Mouse (Mus musculus) lung, embryonic 16.5 days (tissue): ENCODE measurements at regions not wholly inside any gene's neighbourhood (a gene's known extent, or its start where the extent isn't known, plus 50 kb on each side); places are given as distances from the start of the nearest gene placed in this dataset.

Source experiments
- ATAC-seq: fragments of 200-750 bp; cut with Nextera tagmentation; 2 replicates; pipeline ENCODE4 v1.8.0; 2017; ENCODE audit warnings: low read depth, mild to moderate bottlenecking, moderate library complexity
- H3K27ac ChIP-seq: fragments of 300-500 bp; sonication (generic); 2 replicates; pipeline ENCODE4 v1.5.1; 2014; ENCODE audit warnings: mild to moderate bottlenecking, control low read depth, low read length
- H3K27me3 ChIP-seq: fragments of 300-500 bp; sonication (generic); 2 replicates; pipeline ENCODE4 v1.6.1; 2014; ENCODE audit warnings: low read depth, low read length, mixed read lengths; ENCODE audit not compliant: control insufficient read depth, insufficient read depth
- H3K36me3 ChIP-seq: fragments of 300-500 bp; sonication (generic); 2 replicates; pipeline ENCODE4 v1.6.1; 2014; ENCODE audit warnings: low read length; ENCODE audit not compliant: control insufficient read depth, insufficient read depth
- H3K4me1 ChIP-seq: fragments of 300-500 bp; sonication (generic); replicated peaks from 2 replicates; pipeline ENCODE4 v1.6.1; 2014; ENCODE audit warnings: low read length, mixed read lengths; ENCODE audit not compliant: control insufficient read depth, insufficient read depth
- H3K4me2 ChIP-seq: fragments of 300-500 bp; sonication (generic); 2 replicates; pipeline ENCODE4 v1.6.1; 2014; ENCODE audit warnings: low read depth, low read length, control low read depth
- H3K4me3 ChIP-seq: fragments of 300-500 bp; sonication (generic); 2 replicates; pipeline ENCODE4 v1.5.1; 2014; ENCODE audit warnings: mild to moderate bottlenecking, low read length, control low read depth
- H3K9ac ChIP-seq: fragments of 300-500 bp; sonication (generic); 2 replicates; pipeline ENCODE4 v1.6.1; 2014; ENCODE audit warnings: low read length, control low read depth
- H3K9me3 ChIP-seq: fragments of 300-500 bp; sonication (generic); 2 replicates; pipeline ENCODE4 v1.6.1; 2016; ENCODE audit warnings: low read length; ENCODE audit not compliant: control insufficient read depth
- WGBS: fragments of 180-500 bp; shearing (Covaris S2); extraction: QIAGEN DNeasy Blood & Tissue Kit; methylation state at CpG from one replicate; pipeline ENCODE4 v1.1.7; 2014; 5-methylcytosine and 5-hydroxymethylcytosine counted together

DNA sequence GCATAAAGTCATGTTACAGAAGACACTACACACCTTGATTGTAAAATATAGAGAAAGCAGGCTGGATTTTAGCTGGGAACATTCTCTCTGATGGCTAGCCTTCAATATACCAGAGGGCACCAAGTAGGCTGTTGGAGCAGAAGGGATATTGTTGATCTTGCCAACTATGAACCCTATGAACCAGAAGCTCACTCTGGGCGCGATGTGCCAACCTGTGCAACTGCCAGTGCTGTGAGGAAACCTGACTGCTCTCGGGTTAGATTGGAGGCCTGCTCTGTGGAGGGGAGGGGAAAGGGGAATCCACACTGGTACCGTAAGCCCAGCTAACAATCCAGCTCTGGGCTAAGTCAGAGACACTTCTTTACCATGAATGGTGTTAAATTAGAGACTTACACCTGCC lies 136.7 kb downstream of the Fam76b start:
- Histone ChIP-seq H3K9me3 (no peaks in the 10 kb centered on the region), H3K27me3 (no peaks in the 10 kb centered on the region), H3K4me3 (no peak overlapping the region), H3K27ac (no peak overlapping the region), H3K36me3 (no peaks in the 10 kb centered on the region), H3K4me2 (no peak overlapping the region), H3K4me1 (no peaks in the 10 kb centered on the region), H3K9ac (no peak overlapping the region)
- WGBS = 82% methylated on average over 4 of the region's 4 CpGs
- ATAC-seq = no peak

DNA sequence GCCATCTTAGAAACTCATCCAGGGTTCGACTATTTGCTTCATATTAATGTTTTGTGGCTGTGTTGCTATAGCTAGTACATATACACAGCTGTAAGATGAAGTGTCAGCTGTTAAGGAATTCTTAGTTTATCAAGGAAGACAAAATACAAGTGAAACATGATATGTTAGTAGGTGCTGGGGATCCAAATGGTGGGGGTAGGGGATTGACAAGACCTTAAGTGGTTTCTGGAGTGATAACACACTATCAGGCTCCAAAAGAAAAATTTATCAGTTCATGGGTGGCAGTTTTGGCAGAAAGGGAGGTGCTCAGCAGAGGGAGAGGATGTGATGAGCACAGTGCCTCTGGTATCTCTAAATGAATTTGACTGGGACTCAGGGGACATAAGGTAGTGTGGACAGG lies 138.7 kb downstream of the Fam76b start:
- H3K36me3 ChIP-seq = no peaks in the 10 kb centered on the region
- ATAC-seq = no peak
- H3K4me3 ChIP-seq = no peak overlapping the region
- H3K9ac ChIP-seq = no peak overlapping the region
- no peak overlapping the region for H3K4me2 ChIP-seq
- no peaks in the 10 kb centered on the region for H3K27me3 ChIP-seq
- no peak overlapping the region for H3K27ac ChIP-seq
- no peaks in the 10 kb centered on the region for H3K4me1 ChIP-seq
- 45% methylated on average over 1 of the region's 1 CpGs for WGBS
- H3K9me3 ChIP-seq = no peaks in the 10 kb centered on the region

DNA sequence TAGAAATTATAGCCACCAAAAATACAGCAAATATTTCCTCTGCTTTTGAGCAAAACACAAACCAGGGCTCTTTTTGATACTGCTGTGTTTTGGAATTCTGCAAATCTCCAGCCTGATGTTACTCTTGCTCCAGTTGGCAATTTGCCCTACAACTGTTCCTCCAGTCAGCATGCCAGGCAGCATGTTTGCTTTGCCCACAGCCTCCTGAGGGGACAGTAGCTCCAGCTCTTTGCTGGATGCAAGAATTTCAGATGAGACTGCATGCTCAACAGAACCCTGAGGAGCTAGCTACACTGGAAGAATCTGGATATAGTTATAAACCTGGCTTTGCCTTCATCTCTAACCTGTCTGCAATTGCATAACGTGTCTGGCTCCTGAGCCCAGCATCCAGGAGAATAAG lies 141.7 kb downstream of the Fam76b start:
- no peaks in the 10 kb centered on the region for H3K9me3 ChIP-seq
- H3K36me3 ChIP-seq = no peaks in the 10 kb centered on the region
- no peak overlapping the region for H3K27ac ChIP-seq
- no peak for ATAC-seq
- no peaks in the 10 kb centered on the region for H3K4me1 ChIP-seq
- H3K4me3 ChIP-seq = no peak overlapping the region
- no peaks in the 10 kb centered on the region for H3K27me3 ChIP-seq
- no peak overlapping the region for H3K4me2 ChIP-seq
- H3K9ac ChIP-seq = no peak overlapping the region
- WGBS = 70% methylated on average over 1 of the region's 1 CpGs

DNA sequence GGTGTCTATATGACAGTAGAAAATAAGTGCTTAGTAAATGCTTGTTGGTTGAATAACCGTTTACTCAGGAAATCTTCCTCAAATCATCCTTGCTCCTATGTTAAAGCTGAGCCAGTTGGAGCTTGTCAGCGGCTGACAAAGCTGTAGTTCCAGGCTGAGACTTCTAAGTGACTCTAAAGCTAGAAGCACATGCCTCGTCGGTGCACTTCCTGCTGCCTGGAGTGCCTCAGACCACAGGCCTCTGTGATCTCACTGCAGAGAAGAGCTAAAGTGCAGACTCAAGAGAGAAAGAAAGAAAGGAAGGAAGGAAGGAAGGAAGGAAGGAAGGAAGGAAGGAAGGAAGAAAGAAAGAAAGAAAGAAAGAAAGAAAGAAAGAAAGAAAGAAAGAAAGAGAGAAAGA lies 146.1 kb downstream of the Fam76b start:
- H3K27ac ChIP-seq = no peak overlapping the region
- H3K27me3 ChIP-seq = no peaks in the 10 kb centered on the region
- H3K36me3 ChIP-seq = no peaks in the 10 kb centered on the region
- no peak for ATAC-seq
- WGBS = 36% methylated on average over 4 of the region's 4 CpGs
- H3K4me2 ChIP-seq = no peak overlapping the region
- no peaks in the 10 kb centered on the region for H3K9me3 ChIP-seq
- H3K9ac ChIP-seq = no peak overlapping the region
- no peaks in the 10 kb centered on the region for H3K4me1 ChIP-seq
- H3K4me3 ChIP-seq = no peak overlapping the region

DNA sequence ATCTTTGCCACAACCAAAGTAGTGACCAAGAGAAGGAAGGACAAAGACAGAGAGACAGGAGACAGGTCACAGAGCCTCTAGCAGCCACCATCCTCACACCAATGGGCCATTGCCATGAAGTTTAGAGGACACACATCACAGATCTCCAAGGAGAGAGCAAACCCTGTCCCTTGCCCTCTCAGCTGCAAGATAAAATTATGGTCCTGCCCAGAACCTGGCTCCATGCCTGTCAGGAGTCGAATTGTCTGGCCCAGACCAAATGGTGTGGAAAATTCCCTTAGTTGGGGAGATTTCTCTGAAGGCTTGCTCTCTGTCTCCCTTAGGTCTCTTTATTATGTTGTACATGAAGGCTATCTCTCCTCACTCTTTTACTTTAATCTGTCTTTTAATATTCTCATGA lies 147.4 kb downstream of the Fam76b start:
- WGBS = 65% methylated on average over 1 of the region's 1 CpGs
- Histone ChIP-seq H3K4me2 (no peak overlapping the region), H3K9me3 (no peaks in the 10 kb centered on the region), H3K4me3 (no peak overlapping the region), H3K27me3 (no peaks in the 10 kb centered on the region), H3K4me1 (no peaks in the 10 kb centered on the region), H3K27ac (no peak overlapping the region), H3K36me3 (no peaks in the 10 kb centered on the region), H3K9ac (no peak overlapping the region)
- ATAC-seq = no peak

DNA sequence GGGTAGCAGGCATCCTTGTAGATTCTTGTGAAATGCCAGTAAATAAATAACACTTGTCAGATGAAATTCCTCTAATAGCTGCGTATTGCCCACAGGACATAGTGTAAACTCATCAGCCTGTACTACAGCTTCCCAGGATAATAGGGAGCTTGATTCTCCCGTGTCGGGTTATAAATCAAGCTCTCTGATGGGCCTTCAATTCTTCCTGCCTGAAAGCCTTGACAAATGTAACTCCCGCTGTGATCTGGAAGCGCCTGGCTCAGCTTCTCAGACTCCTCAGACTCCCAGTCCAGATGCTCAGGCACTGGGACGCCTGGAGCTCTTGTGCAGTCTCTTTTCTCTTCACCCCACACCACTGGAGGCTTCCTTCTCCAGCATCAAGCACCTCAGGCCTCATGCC lies 151.3 kb downstream of the Fam76b start:
- WGBS = 41% methylated on average over 6 of the region's 6 CpGs
- no peak overlapping the region for H3K4me3 ChIP-seq
- ATAC-seq = no peak
- no peaks in the 10 kb centered on the region for H3K27me3 ChIP-seq
- no peaks in the 10 kb centered on the region for H3K4me1 ChIP-seq
- no peak overlapping the region for H3K4me2 ChIP-seq
- H3K9ac ChIP-seq = no peak overlapping the region
- no peaks in the 10 kb centered on the region for H3K9me3 ChIP-seq
- no peaks in the 10 kb centered on the region for H3K36me3 ChIP-seq
- H3K27ac ChIP-seq = no peak overlapping the region

DNA sequence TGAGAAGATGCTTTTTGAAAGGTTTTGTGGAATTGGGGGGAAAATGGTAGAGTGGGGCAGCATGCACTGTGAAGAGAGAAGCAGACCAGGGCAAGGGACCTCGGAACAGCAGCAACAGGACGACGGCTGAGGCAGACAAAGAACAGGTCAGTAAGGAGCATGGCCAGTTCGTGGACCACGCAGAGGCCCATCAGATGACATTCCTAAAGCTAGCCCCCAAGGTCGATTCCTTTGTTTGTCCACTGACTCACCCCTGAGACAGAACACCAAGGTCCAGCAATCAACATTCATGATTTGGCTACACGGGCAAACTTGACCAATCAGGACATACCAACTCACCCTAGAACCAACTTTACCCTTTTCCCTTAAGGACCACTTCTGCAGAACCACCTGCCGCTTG lies 160.0 kb downstream of the Fam76b start:
- no peaks in the 10 kb centered on the region for H3K36me3 ChIP-seq
- no peak for ATAC-seq

DNA sequence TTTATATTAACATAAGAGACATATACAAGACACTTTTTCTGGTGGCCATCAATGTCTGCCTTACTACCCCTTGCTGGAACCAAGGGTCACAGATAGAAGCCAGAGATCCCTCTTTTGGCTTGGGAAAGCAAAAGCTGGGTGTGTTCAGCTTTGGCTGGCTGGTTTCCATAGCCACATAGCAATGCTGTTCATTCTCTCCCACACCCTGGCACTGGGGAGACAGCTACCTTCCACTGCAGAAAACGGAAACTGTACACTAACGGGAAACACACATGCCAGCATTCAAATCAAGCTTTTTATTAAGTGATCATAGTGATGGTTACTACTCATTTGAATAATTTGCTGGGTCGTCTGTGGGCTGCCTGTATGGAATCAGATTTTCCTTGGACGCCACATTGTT lies 161.4 kb downstream of the Fam76b start:
- H3K4me2 ChIP-seq = no peak overlapping the region
- H3K4me3 ChIP-seq = no peak overlapping the region
- ATAC-seq = no peak
- H3K9me3 ChIP-seq = no peaks in the 10 kb centered on the region
- H3K27ac ChIP-seq = no peak overlapping the region
- H3K4me1 ChIP-seq = no peaks in the 10 kb centered on the region
- no peaks in the 10 kb centered on the region for H3K36me3 ChIP-seq
- H3K9ac ChIP-seq = no peak overlapping the region
- 55% methylated on average over 4 of the region's 4 CpGs for WGBS
- no peaks in the 10 kb centered on the region for H3K27me3 ChIP-seq

More for the DNA sequence above, 160.0 kb downstream of the Fam76b start:
- Histone ChIP-seq H3K4me2 (no peak overlapping the region), H3K27me3 (no peaks in the 10 kb centered on the region), H3K4me3 (no peak overlapping the region), H3K27ac (no peak overlapping the region), H3K4me1 (no peaks in the 10 kb centered on the region), H3K9me3 (no peaks in the 10 kb centered on the region), H3K9ac (no peak overlapping the region)
- WGBS = 86% methylated on average over 8 of the region's 8 CpGs

DNA sequence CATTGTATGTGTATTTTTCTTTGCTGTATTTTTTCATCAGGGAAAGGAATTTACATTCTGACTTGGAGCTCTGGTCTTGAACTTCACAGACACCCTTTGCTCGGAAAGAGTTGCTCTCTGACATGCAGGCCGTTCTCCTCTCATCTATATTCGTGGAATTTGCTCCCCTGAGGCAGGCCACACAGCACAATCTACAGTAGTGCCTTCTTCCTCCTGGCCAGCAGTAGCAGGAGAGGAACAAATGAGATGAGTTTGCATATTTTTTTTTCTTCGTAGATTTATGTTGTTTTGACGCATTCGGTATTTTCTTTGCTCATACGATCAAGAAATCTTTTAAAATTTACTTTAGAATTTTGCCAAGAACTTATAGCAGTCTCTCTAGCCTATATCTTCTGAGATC lies 163.4 kb downstream of the Fam76b start:
- Histone ChIP-seq H3K27me3 (no peaks in the 10 kb centered on the region), H3K9me3 (no peaks in the 10 kb centered on the region), H3K4me1 (no peaks in the 10 kb centered on the region), H3K27ac (no peak overlapping the region), H3K9ac (no peak overlapping the region), H3K4me3 (no peak overlapping the region), H3K4me2 (no peak overlapping the region), H3K36me3 (no peaks in the 10 kb centered on the region)
- ATAC-seq = no peak
- 58% methylated on average over 7 of the region's 7 CpGs for WGBS

DNA sequence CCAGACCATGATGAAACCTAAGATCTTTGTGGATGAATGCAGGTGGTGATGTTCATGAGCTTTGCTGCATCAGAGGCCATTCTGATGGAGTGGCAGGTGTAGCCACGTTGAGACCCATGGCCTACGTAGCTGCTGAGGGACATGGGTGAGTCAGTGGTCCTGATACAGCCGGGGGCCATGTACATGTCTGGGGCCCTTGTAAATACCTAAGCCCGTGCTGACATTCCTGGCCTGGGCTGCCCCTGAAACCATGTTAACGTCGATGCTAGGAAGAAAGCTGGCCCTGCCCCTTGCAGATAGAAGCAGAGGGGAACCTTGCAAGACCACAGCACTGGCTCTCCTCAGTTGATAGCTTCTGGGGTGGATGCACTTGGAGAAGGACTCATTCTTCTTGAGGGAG lies 165.2 kb downstream of the Fam76b start:
- H3K36me3 ChIP-seq = no peaks in the 10 kb centered on the region
- H3K4me2 ChIP-seq = no peak overlapping the region
- H3K27me3 ChIP-seq = no peaks in the 10 kb centered on the region
- no peak overlapping the region for H3K9ac ChIP-seq
- H3K9me3 ChIP-seq = no peaks in the 10 kb centered on the region
- H3K27ac ChIP-seq = no peak overlapping the region
- WGBS = 79% methylated on average over 6 of the region's 6 CpGs
- H3K4me3 ChIP-seq = no peak overlapping the region
- ATAC-seq = no peak
- no peaks in the 10 kb centered on the region for H3K4me1 ChIP-seq
